Mouse (Mus musculus) intestine, embryonic 15.5 days (tissue): ENCODE measurements around the gene Nrxn3. TPM values are rescaled to one million over a fixed set of nuclear protein-coding genes. Genes with fewer than 3 reads are reported as not detected.

Experiments
- ATAC-seq: fragments of 200-750 bp; cut with Nextera tagmentation; 2 replicates; pipeline ENCODE4 v1.8.0; 2017; ENCODE audit warnings: moderate TSS enrichment, moderate library complexity
- H3K27ac ChIP-seq: fragments of 300-500 bp; sonication (generic); 2 replicates; pipeline ENCODE4 v1.5.1; 2015; ENCODE audit warnings: mild to moderate bottlenecking, inconsistent platforms
- H3K27me3 ChIP-seq: fragments of 300-500 bp; sonication (generic); replicated peaks from 2 replicates; pipeline ENCODE4 v1.6.1; 2015; ENCODE audit warnings: inconsistent platforms
- H3K36me3 ChIP-seq: fragments of 300-500 bp; sonication (generic); 2 replicates; pipeline ENCODE4 v1.6.1; 2015; ENCODE audit warnings: inconsistent platforms
- H3K4me1 ChIP-seq: fragments of 300-500 bp; sonication (generic); replicated peaks from 2 replicates; pipeline ENCODE4 v1.6.1; 2015; ENCODE audit warnings: inconsistent platforms
- H3K4me2 ChIP-seq: fragments of 300-500 bp; sonication (generic); replicated peaks from 2 replicates; pipeline ENCODE4 v1.6.1; 2015; ENCODE audit warnings: mild to moderate bottlenecking, inconsistent platforms
- H3K4me3 ChIP-seq: fragments of 300-500 bp; sonication (generic); replicated peaks from 2 replicates; pipeline ENCODE4 v1.5.1; 2015; ENCODE audit warnings: inconsistent platforms
- H3K9ac ChIP-seq: fragments of 300-500 bp; sonication (generic); 2 replicates; pipeline ENCODE4 v1.6.1; 2015; ENCODE audit warnings: inconsistent platforms
- H3K9me3 ChIP-seq: fragments of 300-500 bp; sonication (generic); 2 replicates; pipeline ENCODE4 v1.6.1; 2016; ENCODE audit warnings: inconsistent platforms
- WGBS: fragments of 180-500 bp; shearing (Covaris S2); methylation state at CpG from one replicate; pipeline ENCODE4 v1.1.7; 2015; 5-methylcytosine and 5-hydroxymethylcytosine counted together
- polyA plus RNA-seq: library from polyadenylated mRNA; unstranded; fragments of >200 nt; fragmentation: Nextera tagmentation; extraction: Ambion mirVana; gene quantifications from 2 replicates; pipeline ENCODE4 v1.2.1, GENCODE M21; 2015

Nrxn3 gene
- polyA plus RNA-seq, 1 experiment from 2014 or later = 3.0 TPM

- WGBS = 78% methylated on average over 5 of the region's 5 CpGs
- Histone ChIP-seq H3K27me3 (peaks cover 6% of the 10 kb centered on the region; the same call in 1 of the 2 replicates), H3K27ac (no peak overlapping the region), H3K36me3 (no peaks in the 10 kb centered on the region), H3K4me3 (no peak overlapping the region), H3K4me2 (0 out of 2 replicates have a peak overlapping the region, but pooled peaks have one; percentile 92), H3K9me3 (no peaks in the 10 kb centered on the region), H3K4me1 (peaks cover 14% of the 10 kb centered on the region; the same call in 1 of the 2 replicates), H3K9ac (no peak overlapping the region)
- no peak for ATAC-seq
Measured at GRCm38 (mm10) chr12:89813718-89814117, 1091.0 kb downstream of the Nrxn3 start.

- Histone ChIP-seq H3K4me3 (no peak overlapping the region), H3K27ac (no peak overlapping the region), H3K4me1 (peaks cover 14% of the 10 kb centered on the region; the same call in 1 of the 2 replicates), H3K4me2 (no peak overlapping the region), H3K36me3 (no peaks in the 10 kb centered on the region), H3K27me3 (peaks cover 6% of the 10 kb centered on the region; the same call in 1 of the 2 replicates), H3K9ac (no peak overlapping the region), H3K9me3 (no peaks in the 10 kb centered on the region)
- WGBS = 56% methylated on average over 4 of the region's 4 CpGs
- no peak for ATAC-seq
Measured at GRCm38 (mm10) chr12:89814536-89814935, 1091.9 kb downstream of the Nrxn3 start.

GRCm38 (mm10) chr12:89817072-89817773 lies 1094.5 kb downstream of the Nrxn3 start:
- no peak overlapping the region for H3K4me2 ChIP-seq
- no peak overlapping the region for H3K9ac ChIP-seq
- peaks cover 6% of the 10 kb centered on the region; the same call in 1 of the 2 replicates for H3K27me3 ChIP-seq
- 0 out of 2 replicates have a peak, but pooled peaks cover 7% of the 10 kb centered on the region for H3K4me1 ChIP-seq
- no peaks in the 10 kb centered on the region for H3K36me3 ChIP-seq
- no peak for ATAC-seq
- no peak overlapping the region for H3K27ac ChIP-seq
- WGBS = 73% methylated on average over 9 of the region's 9 CpGs
- no peak overlapping the region for H3K4me3 ChIP-seq
- H3K9me3 ChIP-seq = no peaks in the 10 kb centered on the region

GRCm38 (mm10) chr12:89818200-89818599 lies 1095.5 kb downstream of the Nrxn3 start:
- no peak overlapping the region for H3K9ac ChIP-seq
- H3K27me3 ChIP-seq = peaks cover 6% of the 10 kb centered on the region; the same call in 1 of the 2 replicates
- no peaks in the 10 kb centered on the region for H3K36me3 ChIP-seq
- 65% methylated on average over 2 of the region's 2 CpGs for WGBS
- H3K4me3 ChIP-seq = no peak overlapping the region
- 0 out of 2 replicates have a peak, but pooled peaks cover 2% of the 10 kb centered on the region for H3K4me1 ChIP-seq
- no peak overlapping the region for H3K4me2 ChIP-seq
- H3K27ac ChIP-seq = no peak overlapping the region
- H3K9me3 ChIP-seq = no peaks in the 10 kb centered on the region
- no peak for ATAC-seq

- 64% methylated on average over 4 of the region's 4 CpGs for WGBS
- no peaks in the 10 kb centered on the region for H3K27me3 ChIP-seq
- no peaks in the 10 kb centered on the region for H3K4me1 ChIP-seq
- H3K9me3 ChIP-seq = no peaks in the 10 kb centered on the region
- H3K4me2 ChIP-seq = no peak overlapping the region
- no peak overlapping the region for H3K9ac ChIP-seq
- ATAC-seq = no peak
- no peak overlapping the region for H3K4me3 ChIP-seq
- no peak overlapping the region for H3K27ac ChIP-seq
- H3K36me3 ChIP-seq = no peaks in the 10 kb centered on the region
Measured at GRCm38 (mm10) chr12:89822141-89822540, 1099.5 kb downstream of the Nrxn3 start.

GRCm38 (mm10) chr12:89829927-89830326 lies 1107.3 kb downstream of the Nrxn3 start:
- Histone ChIP-seq H3K27ac (no peak overlapping the region), H3K4me1 (no peaks in the 10 kb centered on the region), H3K4me2 (no peak overlapping the region), H3K27me3 (no peaks in the 10 kb centered on the region), H3K36me3 (no peaks in the 10 kb centered on the region), H3K9me3 (no peaks in the 10 kb centered on the region), H3K9ac (no peak overlapping the region), H3K4me3 (no peak overlapping the region)
- WGBS = 60% methylated on average over 2 of the region's 2 CpGs
- ATAC-seq = no peak

- no peak overlapping the region for H3K9ac ChIP-seq
- no peak overlapping the region for H3K4me3 ChIP-seq
- H3K4me1 ChIP-seq = no peaks in the 10 kb centered on the region
- H3K36me3 ChIP-seq = no peaks in the 10 kb centered on the region
- ATAC-seq = no peak
- no peak overlapping the region for H3K27ac ChIP-seq
- H3K27me3 ChIP-seq = no peaks in the 10 kb centered on the region
- H3K9me3 ChIP-seq = no peaks in the 10 kb centered on the region
- 73% methylated on average over 5 of the region's 5 CpGs for WGBS
- H3K4me2 ChIP-seq = no peak overlapping the region
Measured at GRCm38 (mm10) chr12:89830350-89830749, 1107.7 kb downstream of the Nrxn3 start.

GRCm38 (mm10) chr12:89831300-89831699 lies 1108.6 kb downstream of the Nrxn3 start:
- Histone ChIP-seq H3K9me3 (no peaks in the 10 kb centered on the region), H3K4me3 (no peak overlapping the region), H3K27me3 (no peaks in the 10 kb centered on the region), H3K27ac (no peak overlapping the region), H3K4me1 (no peaks in the 10 kb centered on the region), H3K9ac (no peak overlapping the region), H3K4me2 (no peak overlapping the region), H3K36me3 (no peaks in the 10 kb centered on the region)
- 89% methylated on average over 6 of the region's 6 CpGs for WGBS
- no peak for ATAC-seq

- ATAC-seq = no peak
- WGBS = 34% methylated on average over 3 of the region's 3 CpGs
- Histone ChIP-seq H3K27me3 (no peaks in the 10 kb centered on the region), H3K4me3 (no peak overlapping the region), H3K27ac (no peak overlapping the region), H3K9ac (no peak overlapping the region), H3K36me3 (no peaks in the 10 kb centered on the region), H3K4me2 (no peak overlapping the region), H3K4me1 (no peaks in the 10 kb centered on the region), H3K9me3 (no peaks in the 10 kb centered on the region)
Measured at GRCm38 (mm10) chr12:89836271-89836670, 1113.6 kb downstream of the Nrxn3 start.

- H3K9ac ChIP-seq = no peak overlapping the region
- no peak for ATAC-seq
- H3K36me3 ChIP-seq = no peaks in the 10 kb centered on the region
- H3K27ac ChIP-seq = no peak overlapping the region
- no peak overlapping the region for H3K4me2 ChIP-seq
- no peaks in the 10 kb centered on the region for H3K4me1 ChIP-seq
- H3K4me3 ChIP-seq = no peak overlapping the region
- no peaks in the 10 kb centered on the region for H3K27me3 ChIP-seq
- H3K9me3 ChIP-seq = no peaks in the 10 kb centered on the region
- WGBS = 92% methylated on average over 1 of the region's 1 CpGs
Measured at GRCm38 (mm10) chr12:89842861-89843260, 1120.2 kb downstream of the Nrxn3 start.

GRCm38 (mm10) chr12:89848116-89848515 lies 1125.4 kb downstream of the Nrxn3 start:
- H3K9ac ChIP-seq = no peak overlapping the region
- 58% methylated on average over 1 of the region's 1 CpGs for WGBS
- no peaks in the 10 kb centered on the region for H3K27me3 ChIP-seq
- H3K4me1 ChIP-seq = no peaks in the 10 kb centered on the region
- ATAC-seq = no peak
- H3K4me2 ChIP-seq = no peak overlapping the region
- no peaks in the 10 kb centered on the region for H3K9me3 ChIP-seq
- H3K27ac ChIP-seq = no peak overlapping the region
- H3K36me3 ChIP-seq = no peaks in the 10 kb centered on the region
- no peak overlapping the region for H3K4me3 ChIP-seq

GRCm38 (mm10) chr12:89854355-89854754 lies 1131.7 kb downstream of the Nrxn3 start:
- Histone ChIP-seq H3K9ac (no peak overlapping the region), H3K9me3 (no peaks in the 10 kb centered on the region), H3K4me2 (no peak overlapping the region), H3K4me1 (no peaks in the 10 kb centered on the region), H3K36me3 (no peaks in the 10 kb centered on the region), H3K27ac (no peak overlapping the region), H3K4me3 (no peak overlapping the region), H3K27me3 (no peaks in the 10 kb centered on the region)
- WGBS = 65% methylated on average over 4 of the region's 4 CpGs
- no peak for ATAC-seq

- H3K27ac ChIP-seq = no peak overlapping the region
- no peak for ATAC-seq
- H3K4me1 ChIP-seq = no peaks in the 10 kb centered on the region
- no peaks in the 10 kb centered on the region for H3K36me3 ChIP-seq
- H3K9me3 ChIP-seq = no peaks in the 10 kb centered on the region
- no peak overlapping the region for H3K4me3 ChIP-seq
- H3K27me3 ChIP-seq = no peaks in the 10 kb centered on the region
- no peak overlapping the region for H3K9ac ChIP-seq
- no peak overlapping the region for H3K4me2 ChIP-seq
Measured at GRCm38 (mm10) chr12:89867124-89867523, 1144.4 kb downstream of the Nrxn3 start.
